Mouse (Mus musculus): ENCODE data around the gene Anapc15-ps.

Anapc15-ps gene

GRCm38 (mm10) chr10:95673351-95673750, at the start of gene Anapc15-ps:
Anapc15-ps (minus strand) TSS chr10:95673451.
- DNase-seq (ENCODE audit: low read depth, low spot score): no peak

DNA sequence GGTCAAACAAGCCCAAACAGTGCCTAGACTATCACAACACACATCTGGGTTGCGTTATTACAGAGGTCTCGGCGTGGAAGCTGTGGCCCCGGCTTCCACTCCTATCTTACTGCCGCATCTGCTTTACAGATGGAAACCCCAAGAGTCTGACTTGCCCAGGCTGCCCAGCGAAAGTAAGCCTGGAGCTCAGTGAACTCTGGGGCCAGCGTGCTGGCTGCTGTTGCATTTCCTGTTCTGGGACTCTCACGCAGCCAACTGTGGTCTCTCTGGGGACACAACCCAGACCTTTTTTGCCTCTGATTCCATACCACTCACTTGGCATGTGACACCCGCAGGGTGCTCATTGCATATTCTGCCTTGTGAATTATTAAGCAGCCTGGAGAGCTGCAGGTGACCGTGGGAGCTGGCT, 49.0 kb upstream of the Anapc15-ps start:
- DNase-seq (ENCODE audit: low read depth, low spot score): no peak

- no peak for DNase-seq (ENCODE audit: low read depth, low spot score)
Measured at GRCm38 (mm10) chr10:95720181-95720798, 47.0 kb upstream of the Anapc15-ps start.

DNA sequence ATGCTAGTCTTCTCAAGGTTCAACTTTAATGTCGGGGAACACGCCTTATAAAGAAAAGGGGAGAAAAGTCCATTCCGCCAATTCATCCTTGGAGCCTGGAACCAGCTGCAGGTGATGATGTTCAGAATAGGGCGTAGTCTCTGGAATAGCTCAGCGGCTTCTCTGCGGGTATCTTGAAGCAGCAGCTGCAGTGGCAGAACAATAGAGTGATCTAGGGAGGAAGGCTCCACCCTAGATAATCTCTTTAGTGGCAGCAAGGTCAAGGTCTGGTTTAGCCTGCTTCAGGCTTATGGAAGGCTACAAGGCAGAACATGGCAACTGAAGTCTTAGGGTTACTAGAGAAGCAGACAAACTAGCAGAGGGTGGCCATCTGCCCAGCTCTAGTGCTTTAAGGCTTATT, 46.2 kb upstream of the Anapc15-ps start:
- no peak for DNase-seq (ENCODE audit: low read depth, low spot score)

DNA sequence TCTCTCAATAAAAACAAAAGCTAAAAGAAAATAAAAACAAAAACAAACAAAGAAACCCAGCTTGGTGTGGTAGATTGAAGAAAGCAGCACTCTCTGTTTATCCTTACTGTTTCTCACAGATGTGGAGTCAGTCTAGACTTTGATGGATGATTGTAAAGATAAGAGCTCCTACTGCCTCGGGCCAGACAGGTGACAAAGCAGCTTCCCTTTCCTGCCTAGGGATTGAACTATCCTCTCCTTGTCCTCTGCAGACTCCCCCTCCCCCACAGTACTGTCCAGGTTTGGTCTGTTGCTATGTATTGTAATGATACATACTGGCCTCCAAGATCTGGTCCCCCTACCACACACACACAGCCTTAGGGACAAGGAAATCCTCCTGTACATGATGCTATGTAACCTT, 45.5 kb upstream of the Anapc15-ps start:
- DNase-seq (ENCODE audit: low read depth, low spot score): no peak

- DNase-seq (ENCODE audit: low read depth, low spot score): no peak
Measured at GRCm38 (mm10) chr10:95717106-95717680, 43.9 kb upstream of the Anapc15-ps start.

DNA sequence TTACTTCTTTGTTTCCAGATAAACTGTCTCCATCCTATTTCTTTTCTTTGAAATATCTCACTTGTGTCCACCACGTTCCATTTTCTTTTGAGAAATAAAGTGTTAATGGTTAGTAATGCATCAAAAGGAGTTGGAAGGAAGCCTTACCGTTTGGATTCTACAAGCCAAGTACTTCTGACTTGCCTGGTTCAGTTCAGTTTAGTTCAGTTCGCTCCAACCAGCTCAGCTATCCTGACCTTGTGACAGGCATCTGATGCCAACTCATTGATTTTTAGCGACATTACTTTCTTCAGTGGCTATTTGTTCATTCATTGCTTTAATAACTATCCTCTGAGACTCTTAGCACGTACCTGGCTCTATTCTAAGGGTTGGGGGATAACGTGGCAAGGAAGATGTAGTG, 42.4 kb upstream of the Anapc15-ps start:
- DNase-seq (ENCODE audit: low read depth, low spot score): no peak

GRCm38 (mm10) chr10:95712221-95712620, 39.0 kb upstream of the Anapc15-ps start:
- DNase-seq (ENCODE audit: low read depth, low spot score): no peak

DNA sequence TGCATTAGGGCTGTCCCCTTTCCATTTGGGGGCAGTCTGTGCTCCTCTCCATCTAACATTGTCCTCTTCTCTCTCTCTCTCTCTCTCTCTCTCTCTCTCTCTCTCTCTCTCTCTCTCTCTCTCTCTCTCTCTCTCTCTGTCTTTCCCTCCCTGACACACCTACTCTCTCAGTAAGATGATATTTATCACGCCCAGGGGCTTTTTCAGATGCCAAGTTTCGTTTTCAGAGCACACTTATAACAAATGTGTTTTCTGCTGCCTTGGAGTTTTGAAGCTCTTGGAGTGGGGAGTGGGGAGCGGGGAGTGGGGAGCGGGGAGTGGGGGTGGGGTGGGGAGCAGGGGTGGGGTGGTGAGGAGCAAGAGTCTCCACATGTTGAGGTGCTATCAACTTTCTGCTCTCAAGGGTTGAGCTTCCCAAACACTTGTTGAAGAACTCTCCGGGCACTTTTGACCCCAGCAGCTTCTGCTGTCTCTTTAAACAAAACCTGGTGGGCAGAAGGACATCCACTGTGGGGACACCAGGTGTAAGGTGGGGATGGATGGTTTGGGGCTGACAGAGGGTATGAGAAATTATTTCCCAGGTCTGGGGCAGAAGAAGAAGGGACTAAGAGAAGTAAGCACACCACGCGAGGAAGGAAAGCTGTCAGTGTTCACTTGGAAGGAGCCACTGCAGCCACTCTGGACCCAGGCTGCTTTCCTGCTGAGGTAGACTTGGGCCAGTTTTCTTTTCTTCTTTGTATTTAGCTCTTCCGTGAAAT, 36.8 kb upstream of the Anapc15-ps start:
- no peak for DNase-seq (ENCODE audit: low read depth, low spot score)

DNA sequence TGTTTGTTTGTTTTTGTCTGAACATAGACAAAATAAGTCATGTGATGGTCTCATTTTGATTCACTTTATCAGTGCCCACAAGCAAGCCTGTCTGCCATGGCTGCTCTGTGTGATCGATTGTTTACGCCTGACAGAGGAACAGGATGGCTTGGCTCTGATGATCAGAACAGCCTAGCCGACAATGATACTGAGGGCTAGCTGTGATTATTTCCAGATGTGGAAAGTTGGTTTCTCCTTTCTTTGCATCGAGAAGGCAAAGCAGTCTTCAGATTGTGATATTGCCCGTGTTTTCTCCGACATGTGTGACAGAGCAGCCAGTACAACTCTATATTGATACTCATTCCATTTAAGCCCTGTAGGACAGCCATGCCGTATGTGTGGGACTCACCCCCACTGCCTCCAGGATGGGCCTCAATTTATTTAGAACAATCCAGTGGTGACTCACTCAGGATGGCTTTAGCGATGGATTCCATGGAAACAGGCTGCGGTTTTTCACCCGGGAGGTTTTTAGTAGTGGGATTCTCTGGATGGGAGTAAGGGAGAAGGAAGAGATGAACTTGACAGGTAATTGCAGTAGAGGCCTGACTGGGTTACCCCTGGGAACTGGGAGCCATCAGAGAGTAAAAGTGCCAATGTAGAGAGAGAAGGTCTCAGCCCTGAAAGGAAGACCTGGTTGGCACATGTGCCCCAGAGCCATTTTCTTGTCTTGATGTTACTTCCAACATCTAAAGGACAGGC, 36.1 kb upstream of the Anapc15-ps start:
- DNase-seq (ENCODE audit: low read depth, low spot score): peak; percentile 58

- peak; percentile 81 for DNase-seq (ENCODE audit: low read depth, low spot score)
Measured at GRCm38 (mm10) chr10:95708001-95708400, 34.8 kb upstream of the Anapc15-ps start.

- DNase-seq (ENCODE audit: low read depth, low spot score): no peak
Measured at GRCm38 (mm10) chr10:95706867-95707266, 33.6 kb upstream of the Anapc15-ps start.

DNA sequence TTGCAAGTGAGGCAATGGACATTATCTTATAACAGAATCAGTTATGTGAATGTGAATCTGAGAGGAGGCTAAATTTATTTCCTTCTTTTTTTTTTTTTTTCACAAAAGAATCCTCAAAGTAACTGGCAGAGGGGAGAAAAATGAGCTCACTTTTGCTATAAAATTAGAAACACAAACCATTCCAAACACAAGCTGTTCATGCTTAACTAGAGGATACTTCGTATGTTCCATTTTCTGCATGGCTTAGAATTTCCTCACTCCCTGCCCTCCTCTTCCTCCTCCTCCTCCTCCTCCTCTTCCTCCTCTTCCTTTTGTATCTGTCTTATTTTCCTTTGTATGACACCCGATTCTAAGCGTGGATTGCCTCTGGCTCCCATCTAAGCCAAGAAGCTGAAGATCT, 32.5 kb upstream of the Anapc15-ps start:
- DNase-seq (ENCODE audit: low read depth, low spot score): no peak

GRCm38 (mm10) chr10:95704847-95705246, 31.6 kb upstream of the Anapc15-ps start:
- DNase-seq (ENCODE audit: low read depth, low spot score): no peak

DNA sequence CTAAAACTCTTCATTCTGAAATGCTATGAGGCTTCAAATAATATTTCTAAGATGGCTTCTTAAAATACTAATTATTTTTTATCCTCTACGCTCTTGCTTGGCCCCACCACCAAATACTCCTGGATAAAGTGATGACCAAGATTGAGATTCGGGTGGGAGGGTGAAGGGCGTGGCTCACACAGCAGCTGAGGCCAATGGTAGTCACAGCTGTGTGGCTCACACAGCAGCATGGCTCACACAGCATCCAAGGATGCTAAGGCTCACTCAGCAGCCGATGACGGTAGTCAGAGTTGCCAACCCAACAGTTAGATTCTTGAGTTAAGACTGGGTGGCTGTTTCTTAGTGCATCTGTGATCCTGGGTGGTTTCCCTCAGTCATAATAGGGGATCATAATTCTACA, 30.5 kb upstream of the Anapc15-ps start:
- no peak for DNase-seq (ENCODE audit: low read depth, low spot score)

DNA sequence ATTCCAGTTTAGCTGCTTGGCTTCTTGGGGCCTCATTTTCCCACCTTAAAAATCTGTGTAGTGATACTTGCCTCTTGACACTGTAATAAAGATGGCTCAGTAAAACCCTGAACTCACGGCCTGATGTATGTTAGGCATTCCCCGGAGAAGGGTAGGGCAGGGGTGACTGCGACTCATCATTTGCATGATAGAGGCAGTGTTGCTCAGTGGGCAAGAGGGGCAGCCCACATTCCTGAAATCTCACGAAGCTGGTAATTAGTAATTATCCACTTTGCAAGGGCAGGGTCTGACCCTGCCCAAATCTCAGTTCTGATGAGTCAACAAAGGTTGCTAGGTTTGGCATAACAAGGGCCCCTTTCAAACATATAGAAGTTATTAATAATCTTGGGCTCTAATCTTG, 27.2 kb upstream of the Anapc15-ps start:
- no peak for DNase-seq (ENCODE audit: low read depth, low spot score)

DNA sequence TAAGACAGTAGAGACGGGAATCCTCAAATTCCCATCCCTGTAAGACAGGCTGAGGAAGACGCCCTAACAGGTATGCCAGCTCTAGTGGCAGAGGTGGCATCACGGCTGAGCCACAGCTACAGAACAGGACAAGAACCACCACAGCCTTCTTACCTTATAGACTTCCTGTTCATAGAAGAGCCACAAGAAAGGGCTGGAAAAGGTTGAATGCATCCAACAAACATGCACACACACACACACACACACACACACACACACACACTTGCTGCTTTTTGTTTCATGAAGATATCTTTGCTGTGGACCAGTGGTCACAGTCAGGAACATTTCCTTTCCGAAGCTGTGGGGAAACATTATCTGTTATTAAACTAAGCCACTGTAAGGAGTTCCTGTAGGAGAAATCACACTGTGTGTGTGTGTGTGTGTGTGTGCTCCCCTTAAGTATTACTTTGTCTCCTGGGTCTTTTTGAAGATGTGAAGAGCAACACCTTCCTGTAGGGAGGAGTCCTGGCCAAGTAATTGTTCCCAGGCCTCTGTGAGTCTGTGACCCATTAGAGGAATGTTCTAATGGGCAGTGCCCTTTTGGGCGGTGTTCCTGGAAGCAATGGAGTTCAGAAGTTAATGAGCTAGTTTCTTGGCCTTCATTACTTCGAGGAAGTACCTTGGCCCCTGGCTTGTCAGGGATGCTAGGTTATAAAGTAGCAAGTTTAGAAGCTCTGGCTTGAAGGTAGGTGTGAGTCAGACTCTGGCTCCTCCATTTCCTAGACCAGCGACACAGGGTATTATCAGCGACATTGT, 25.9 kb upstream of the Anapc15-ps start:
- no peak for DNase-seq (ENCODE audit: low read depth, low spot score)

GRCm38 (mm10) chr10:95696253-95696641, 23.0 kb upstream of the Anapc15-ps start:
- DNase-seq (ENCODE audit: low read depth, low spot score): no peak

GRCm38 (mm10) chr10:95695603-95696252, 22.5 kb upstream of the Anapc15-ps start:
- DNase-seq (ENCODE audit: low read depth, low spot score): no peak

- no peak for DNase-seq (ENCODE audit: low read depth, low spot score)
Measured at GRCm38 (mm10) chr10:95694559-95695251, 21.5 kb upstream of the Anapc15-ps start.

All from mesoderm, embryonic 11.5 days (tissue).